Mouse (Mus musculus): ENCODE measurements at regions not wholly inside any gene's neighbourhood (a gene's known extent, or its start where the extent isn't known, plus 50 kb on each side); places are given as distances from the start of the nearest gene placed in this dataset.

GRCm38 (mm10) chr19:14347026-14347425 is 250.8 kb downstream of the Tle4 start:
- DNase-seq = no peak

GRCm38 (mm10) chr19:14347429-14347828 is 250.4 kb downstream of the Tle4 start:
- DNase-seq = no peak

- no peak for DNase-seq
These were observed 248.1 kb downstream of the Tle4 start for GRCm38 (mm10) chr19:14349753-14350152.

- no peak for DNase-seq
These were observed 246.0 kb downstream of the Tle4 start for GRCm38 (mm10) chr19:14351728-14352340.

GRCm38 (mm10) chr19:14352551-14352950 is 245.3 kb downstream of the Tle4 start:
- DNase-seq = no peak

- DNase-seq = no peak
These were observed 244.7 kb downstream of the Tle4 start for GRCm38 (mm10) chr19:14353151-14353550.

GRCm38 (mm10) chr19:14355128-14355527 is 242.7 kb downstream of the Tle4 start:
- no peak for DNase-seq

GRCm38 (mm10) chr19:14355946-14356345 is 241.9 kb downstream of the Tle4 start:
- no peak for DNase-seq

- DNase-seq = no peak
These were observed 237.2 kb downstream of the Tle4 start for GRCm38 (mm10) chr19:14360611-14361010.

GRCm38 (mm10) chr19:14369098-14369604 is 228.7 kb downstream of the Tle4 start:
- DNase-seq = no peak

GRCm38 (mm10) chr19:14371360-14371759 is 226.5 kb downstream of the Tle4 start:
- no peak for DNase-seq

GRCm38 (mm10) chr19:14373996-14374395 is 223.9 kb downstream of the Tle4 start:
- no peak for DNase-seq

- DNase-seq = no peak
These were observed 217.0 kb downstream of the Tle4 start for GRCm38 (mm10) chr19:14380898-14381297.

GRCm38 (mm10) chr19:14387796-14388195 is 210.1 kb downstream of the Tle4 start:
- DNase-seq = no peak

GRCm38 (mm10) chr19:14388539-14388938 is 209.3 kb downstream of the Tle4 start:
- no peak for DNase-seq

- DNase-seq = no peak
These were observed 207.7 kb downstream of the Tle4 start for GRCm38 (mm10) chr19:14389881-14390837.

GRCm38 (mm10) chr19:14390914-14391313 is 206.9 kb downstream of the Tle4 start:
- DNase-seq = no peak
